Mouse (Mus musculus) kidney, embryonic 16.5 days (tissue): ENCODE measurements around the gene Pfkp. TPM values are rescaled to one million over a fixed set of nuclear protein-coding genes. Genes with fewer than 3 reads are reported as not detected.

Experiments
- ATAC-seq: fragments of 200-750 bp; cut with Nextera tagmentation; 2 replicates; pipeline ENCODE4 v1.8.0; 2017; ENCODE audit warnings: moderate TSS enrichment; ENCODE audit not compliant: low FRiP score, low TSS enrichment
- H3K27ac ChIP-seq: fragments of 300-500 bp; sonication (generic); 2 replicates; pipeline ENCODE4 v1.5.1; 2014; ENCODE audit warnings: low read length
- H3K27me3 ChIP-seq: fragments of 300-500 bp; sonication (generic); 2 replicates; pipeline ENCODE4 v1.6.1; 2014; ENCODE audit warnings: low read length, control low read depth, mixed read lengths; ENCODE audit not compliant: insufficient read depth
- H3K36me3 ChIP-seq: fragments of 300-500 bp; sonication (generic); 2 replicates; pipeline ENCODE4 v1.6.1; 2014; ENCODE audit warnings: low read length, control low read depth, mixed read lengths; ENCODE audit not compliant: insufficient read depth
- H3K4me1 ChIP-seq: fragments of 300-500 bp; sonication (generic); 2 replicates; pipeline ENCODE4 v1.6.1; 2014; ENCODE audit warnings: low read length, control low read depth, mixed read lengths; ENCODE audit not compliant: insufficient read depth
- H3K4me2 ChIP-seq: fragments of 300-500 bp; sonication (generic); replicated peaks from 2 replicates; pipeline ENCODE4 v1.6.1; 2014; ENCODE audit warnings: low read depth, low read length
- H3K4me3 ChIP-seq: fragments of 300-500 bp; sonication (generic); 2 replicates; pipeline ENCODE4 v1.5.1; 2014; ENCODE audit warnings: mild to moderate bottlenecking, low read length
- H3K9ac ChIP-seq: fragments of 300-500 bp; sonication (generic); replicated peaks from 2 replicates; pipeline ENCODE4 v1.6.1; 2014; ENCODE audit warnings: low read length
- H3K9me3 ChIP-seq: fragments of 300-500 bp; sonication (generic); 2 replicates; pipeline ENCODE4 v1.6.1; 2016; ENCODE audit warnings: low read length, control low read depth
- WGBS: fragments of 180-500 bp; shearing (Covaris S2); extraction: QIAGEN DNeasy Blood & Tissue Kit; methylation state at CpG from one replicate; pipeline ENCODE4 v1.1.7; 2014; 5-methylcytosine and 5-hydroxymethylcytosine counted together
- polyA plus RNA-seq: library from polyadenylated mRNA; unstranded; fragments of >200 nt; fragmentation: Nextera tagmentation; extraction: Ambion mirVana; gene quantifications from 2 replicates; pipeline ENCODE4 v1.2.1, GENCODE M21; 2015

Gene Pfkp
- polyA plus RNA-seq, 1 experiment from 2014 or later, result 34.4 TPM

DNA sequence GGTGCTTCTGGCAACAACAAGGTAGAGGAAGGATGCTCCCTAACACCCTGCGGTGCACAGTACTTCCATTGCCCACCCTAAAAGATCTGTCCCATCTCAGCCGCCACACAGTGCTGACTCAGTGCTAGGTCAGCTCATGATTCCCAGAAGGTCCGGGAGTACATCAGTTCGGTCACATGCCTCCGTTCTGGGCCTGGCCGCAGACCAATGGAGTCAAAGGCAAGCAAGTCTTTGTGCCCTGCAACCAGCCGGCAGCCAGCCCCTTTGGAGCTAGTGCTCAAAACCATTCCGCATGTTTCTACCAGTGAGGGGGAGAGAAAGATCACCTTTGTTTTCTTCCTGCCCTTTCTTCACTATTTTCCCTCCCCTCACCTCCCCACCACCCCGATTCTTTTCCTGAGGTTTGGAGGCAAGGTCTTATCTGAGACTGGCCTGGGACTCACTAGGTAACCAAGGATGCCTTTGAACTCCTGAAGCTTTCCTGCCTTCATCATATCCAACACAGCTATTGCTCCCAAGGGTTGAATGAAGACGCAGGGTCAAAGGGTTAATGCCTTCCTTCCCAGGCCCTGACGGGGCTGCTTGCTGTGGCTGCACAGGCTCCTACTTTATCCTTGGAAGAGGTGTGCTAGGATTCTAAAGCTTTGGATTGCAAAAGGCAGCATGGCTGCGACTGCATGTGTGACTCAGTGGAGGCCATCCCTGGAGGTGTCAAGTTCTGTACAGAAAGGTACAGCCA lies 16.6 kb downstream of the Pfkp start:
- 69% methylated on average over 12 of the region's 12 CpGs for WGBS
- no peak overlapping the region for H3K27ac ChIP-seq
- no peak for ATAC-seq

DNA sequence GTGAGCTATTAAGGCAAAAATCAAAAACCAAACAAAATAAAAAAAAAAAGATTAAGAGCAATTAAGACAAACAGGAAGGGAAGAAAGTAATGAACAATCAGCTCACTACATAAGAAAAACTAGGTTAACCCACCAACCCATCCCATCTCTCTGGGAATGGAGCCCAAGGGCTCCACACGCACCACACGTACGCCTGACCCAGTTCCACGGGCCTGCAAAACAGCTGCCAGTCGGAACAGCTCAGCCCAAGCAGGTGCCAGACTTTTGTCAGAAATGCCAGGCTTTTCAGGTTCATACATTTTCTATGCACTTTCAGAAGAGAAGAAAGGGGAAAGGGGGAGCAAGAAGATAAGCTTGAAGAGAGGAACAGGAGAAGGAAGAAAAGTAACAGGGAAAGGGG lies 17.9 kb downstream of the Pfkp start:
- 94% methylated on average over 5 of the region's 5 CpGs for WGBS
- no peak overlapping the region for H3K27ac ChIP-seq
- no peak for ATAC-seq

More for the DNA sequence above, 16.6 kb downstream of the Pfkp start:
- Histone ChIP-seq H3K36me3 (no peaks in the 10 kb centered on the region), H3K27me3 (no peaks in the 10 kb centered on the region), H3K4me1 (peaks cover 22% of the 10 kb centered on the region), H3K9me3 (no peaks in the 10 kb centered on the region), H3K4me2 (no peak overlapping the region), H3K9ac (no peak overlapping the region), H3K4me3 (no peak overlapping the region)

DNA sequence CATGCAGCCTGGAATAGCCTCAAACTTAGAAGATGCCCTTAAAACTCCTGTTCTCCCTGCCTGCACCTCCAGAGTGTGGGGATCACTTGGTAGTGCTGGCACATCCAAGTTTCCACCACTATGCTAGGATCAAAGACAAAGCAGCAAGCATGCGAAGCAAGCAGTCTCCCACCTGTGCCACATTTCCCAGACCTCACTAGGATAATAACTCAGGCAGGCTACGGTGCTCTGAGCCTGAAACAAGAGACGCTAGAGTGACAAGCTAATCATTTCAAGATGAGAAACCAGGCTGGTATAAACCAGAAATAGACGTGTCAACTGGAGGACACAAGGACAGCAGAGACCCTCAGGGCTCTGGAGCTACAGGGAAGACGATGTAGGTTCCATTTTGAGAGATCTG lies 18.6 kb downstream of the Pfkp start:
- no peaks in the 10 kb centered on the region for H3K27me3 ChIP-seq
- 0 out of 2 replicates have a peak overlapping the region, but pooled peaks have one; percentile 0 for H3K27ac ChIP-seq
- H3K9ac ChIP-seq, result no peak overlapping the region
- H3K4me1 ChIP-seq, result peaks cover 11% of the 10 kb centered on the region; the same call in 1 of the 2 replicates
- WGBS, result 47% methylated on average over 5 of the region's 5 CpGs
- H3K36me3 ChIP-seq, result no peaks in the 10 kb centered on the region
- no peaks in the 10 kb centered on the region for H3K9me3 ChIP-seq
- no peak overlapping the region for H3K4me2 ChIP-seq
- H3K4me3 ChIP-seq, result no peak overlapping the region
- peak; percentile 49; the same call in 1 of the 2 replicates for ATAC-seq

More for the DNA sequence above, 17.9 kb downstream of the Pfkp start:
- Histone ChIP-seq H3K9me3 (no peaks in the 10 kb centered on the region), H3K4me1 (peaks cover 14% of the 10 kb centered on the region; the same call in 1 of the 2 replicates), H3K4me2 (no peak overlapping the region), H3K36me3 (no peaks in the 10 kb centered on the region), H3K27me3 (no peaks in the 10 kb centered on the region), H3K9ac (no peak overlapping the region), H3K4me3 (no peak overlapping the region)

DNA sequence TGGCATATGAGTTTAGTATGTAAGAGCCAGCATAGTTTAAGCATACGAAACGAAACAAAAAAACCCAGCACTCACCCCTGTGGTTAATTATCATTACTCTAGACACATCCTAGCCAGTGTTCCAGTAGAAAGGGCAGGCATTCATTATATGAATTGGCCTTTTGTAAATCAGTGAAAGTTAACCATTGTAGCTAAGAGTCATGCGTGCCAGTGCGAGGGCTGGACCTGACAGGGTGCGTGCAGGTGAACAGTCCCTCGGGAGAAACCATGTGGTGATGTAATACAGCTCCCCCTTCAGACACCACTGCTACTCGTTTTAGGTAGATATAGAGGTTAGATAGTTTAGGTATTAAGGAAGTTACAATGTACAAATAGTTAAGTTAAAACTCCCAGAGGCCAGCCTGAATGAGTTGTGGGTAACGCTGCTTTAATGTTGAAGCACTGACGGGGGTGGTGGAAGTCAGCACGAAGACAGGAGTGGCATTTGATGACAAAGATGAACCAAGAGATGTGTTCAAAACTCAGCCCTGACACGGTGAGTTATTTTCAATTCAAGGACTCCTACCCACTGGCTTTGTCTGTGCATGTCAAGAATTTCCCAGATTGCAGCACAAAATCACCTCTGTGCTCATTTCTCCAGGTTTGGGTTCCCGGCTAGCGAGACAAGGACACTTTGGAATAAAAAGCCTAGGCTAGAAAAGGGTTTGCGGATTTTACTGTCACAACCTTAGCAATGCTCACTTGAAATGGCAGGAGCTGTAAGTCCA lies 19.4 kb downstream of the Pfkp start:
- Histone ChIP-seq H3K4me1 (peaks cover 11% of the 10 kb centered on the region; the same call in 1 of the 2 replicates), H3K4me2 (no peak overlapping the region), H3K9me3 (no peaks in the 10 kb centered on the region), H3K4me3 (no peak overlapping the region), H3K36me3 (no peaks in the 10 kb centered on the region), H3K9ac (no peak overlapping the region), H3K27ac (peak overlapping the region; percentile 27; the same call in 1 of the 2 replicates), H3K27me3 (no peaks in the 10 kb centered on the region)
- ATAC-seq, result peak; percentile 82
- WGBS, result 71% methylated on average over 14 of the region's 14 CpGs

DNA sequence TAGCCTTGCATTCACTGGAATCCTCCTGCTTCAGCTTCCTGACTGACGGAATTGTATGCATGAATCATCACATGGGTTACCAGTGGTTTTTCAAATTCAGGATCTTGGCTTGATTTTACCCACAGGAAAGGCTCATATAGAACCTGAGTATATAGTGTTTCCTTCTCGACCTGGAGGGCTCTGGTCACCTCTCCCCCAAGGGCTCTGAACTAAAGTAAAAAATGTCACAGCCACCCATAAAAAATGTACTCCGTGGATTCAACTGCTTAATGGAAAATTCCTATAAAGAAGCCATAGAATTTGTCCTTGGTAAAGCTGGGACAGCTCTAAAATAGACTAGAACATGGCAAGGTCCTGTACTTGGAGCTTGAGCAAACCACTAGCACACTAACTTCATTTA lies 20.3 kb downstream of the Pfkp start:
- peak overlapping the region; percentile 27; the same call in 1 of the 2 replicates for H3K27ac ChIP-seq
- H3K9me3 ChIP-seq, result no peaks in the 10 kb centered on the region
- peaks cover 7% of the 10 kb centered on the region; the same call in 1 of the 2 replicates for H3K4me1 ChIP-seq
- no peak overlapping the region for H3K9ac ChIP-seq
- H3K4me2 ChIP-seq, result no peak overlapping the region
- no peaks in the 10 kb centered on the region for H3K36me3 ChIP-seq
- 84% methylated on average over 3 of the region's 3 CpGs for WGBS
- no peak overlapping the region for H3K4me3 ChIP-seq
- H3K27me3 ChIP-seq, result no peaks in the 10 kb centered on the region
- ATAC-seq, result no peak

DNA sequence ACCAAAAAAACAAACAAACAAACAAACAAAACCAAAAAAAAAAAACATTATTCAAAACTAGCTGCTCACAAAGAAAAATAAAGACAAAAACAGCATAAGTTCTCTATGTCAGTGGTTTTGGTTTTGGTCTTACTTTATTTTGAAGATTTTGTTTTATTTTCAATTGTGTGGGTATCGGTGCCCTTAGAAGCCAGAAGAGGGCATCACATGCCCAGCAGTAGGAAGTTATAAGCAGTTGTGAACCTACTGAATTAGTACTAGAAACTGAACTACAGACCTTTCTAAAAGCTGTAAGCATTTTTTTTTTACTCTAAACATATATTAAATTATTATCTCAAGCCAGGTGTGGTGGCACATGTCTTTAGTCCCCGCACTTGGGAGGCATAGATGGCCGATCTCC lies 21.2 kb downstream of the Pfkp start:
- Histone ChIP-seq H3K9me3 (no peaks in the 10 kb centered on the region), H3K27me3 (no peaks in the 10 kb centered on the region), H3K4me3 (no peak overlapping the region), H3K9ac (no peak overlapping the region), H3K4me1 (peaks cover 4% of the 10 kb centered on the region; the same call in 1 of the 2 replicates), H3K36me3 (no peaks in the 10 kb centered on the region), H3K27ac (no peak overlapping the region), H3K4me2 (no peak overlapping the region)
- ATAC-seq, result no peak
- WGBS, result 96% methylated on average over 3 of the region's 3 CpGs

DNA sequence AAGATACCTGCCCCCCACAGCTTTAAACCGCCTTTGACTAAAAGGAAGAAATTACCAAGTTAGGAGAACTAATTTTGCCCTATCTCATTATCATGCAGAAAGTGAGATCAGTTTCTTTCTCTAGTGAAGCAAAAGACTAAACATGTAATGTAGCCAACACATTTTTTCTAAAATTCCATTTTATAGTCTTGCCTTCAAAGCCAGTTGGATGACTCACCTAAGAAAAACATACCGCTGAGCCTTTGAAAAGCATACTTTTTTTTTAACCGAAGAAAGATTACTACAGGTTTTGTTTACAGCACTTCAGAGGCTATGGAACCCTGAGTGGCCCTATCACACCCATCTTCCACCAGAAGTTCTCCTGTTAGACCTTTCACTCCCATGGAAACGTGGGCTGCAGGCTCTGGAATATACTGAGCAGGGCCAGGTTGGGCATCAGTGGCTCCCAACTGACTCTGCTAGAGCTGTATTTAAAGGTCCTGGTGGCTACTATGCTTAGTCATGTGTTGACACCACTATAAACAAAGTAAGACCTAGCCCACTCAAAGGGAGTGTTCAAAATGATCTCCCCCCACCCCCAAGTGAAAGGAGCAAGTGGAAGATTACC lies 22.0 kb downstream of the Pfkp start:
- Histone ChIP-seq H3K9me3 (no peaks in the 10 kb centered on the region), H3K27ac (no peak overlapping the region), H3K9ac (no peak overlapping the region), H3K36me3 (no peaks in the 10 kb centered on the region), H3K4me3 (no peak overlapping the region), H3K4me2 (no peak overlapping the region), H3K4me1 (0 out of 2 replicates have a peak, but pooled peaks cover 3% of the 10 kb centered on the region), H3K27me3 (no peaks in the 10 kb centered on the region)
- ATAC-seq, result no peak
- 58% methylated on average over 4 of the region's 4 CpGs for WGBS

DNA sequence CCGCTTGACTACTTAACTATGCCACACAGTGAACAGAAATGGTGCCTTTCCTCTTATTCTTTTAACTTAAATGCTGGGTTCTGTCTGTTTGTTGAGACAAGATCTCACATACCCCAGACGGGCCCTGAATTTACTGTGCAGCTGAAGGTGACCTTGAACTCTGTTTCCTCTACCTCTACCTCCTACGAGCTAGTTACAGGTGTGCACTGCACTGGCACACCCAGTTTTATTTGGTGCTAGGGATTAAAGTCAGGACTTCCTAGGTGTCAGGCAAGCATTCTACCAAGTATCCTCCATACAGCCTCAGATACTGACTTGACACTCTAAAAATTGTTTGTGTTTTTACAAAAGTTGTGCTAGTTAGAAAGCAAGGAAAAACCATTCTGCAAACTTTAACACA lies 22.6 kb downstream of the Pfkp start:
- H3K4me2 ChIP-seq, result no peak overlapping the region
- H3K4me3 ChIP-seq, result no peak overlapping the region
- no peaks in the 10 kb centered on the region for H3K36me3 ChIP-seq
- WGBS, result 80% methylated on average over 3 of the region's 3 CpGs
- ATAC-seq, result no peak
- H3K9me3 ChIP-seq, result no peaks in the 10 kb centered on the region
- no peak overlapping the region for H3K9ac ChIP-seq
- no peak overlapping the region for H3K27ac ChIP-seq
- H3K27me3 ChIP-seq, result no peaks in the 10 kb centered on the region
- 0 out of 2 replicates have a peak, but pooled peaks cover 3% of the 10 kb centered on the region for H3K4me1 ChIP-seq

DNA sequence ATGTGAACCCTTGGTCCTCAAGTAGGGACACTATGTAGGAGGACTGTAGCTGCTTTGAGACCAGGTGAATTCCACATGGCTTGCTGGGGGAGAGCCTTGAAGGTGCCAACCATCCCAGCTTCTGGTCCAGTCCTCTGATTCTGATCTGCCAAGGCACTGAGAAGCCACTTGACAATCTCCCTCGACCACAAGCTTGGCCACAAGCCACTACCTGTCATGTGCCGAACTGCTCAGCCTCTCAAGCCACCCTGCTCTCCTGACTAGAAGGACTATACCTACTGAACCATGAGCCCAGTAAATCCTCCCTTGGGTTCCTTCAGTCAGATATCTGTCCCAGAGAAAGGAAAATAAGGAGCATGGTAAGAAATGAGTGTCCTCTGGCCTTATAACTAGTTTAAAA lies 24.0 kb downstream of the Pfkp start:
- Histone ChIP-seq H3K27me3 (no peaks in the 10 kb centered on the region), H3K36me3 (no peaks in the 10 kb centered on the region), H3K27ac (no peak overlapping the region), H3K9me3 (no peaks in the 10 kb centered on the region), H3K4me3 (no peak overlapping the region), H3K4me2 (no peak overlapping the region), H3K4me1 (0 out of 2 replicates have a peak, but pooled peaks cover 3% of the 10 kb centered on the region), H3K9ac (no peak overlapping the region)
- WGBS, result 68% methylated on average over 2 of the region's 2 CpGs
- ATAC-seq, result no peak
